Mouse (Mus musculus) kidney, adult 18-20 months (tissue): Measurements from ENCODE around the gene Nectin3.

Experiments used
- DNase-seq: peaks from one replicate; pipeline ENCODE4 v3.0.0; 2021

Nectin3 gene

GRCm38 (mm10) chr16:46498421-46498789, at the start of gene Nectin3:
Gene Nectin3 (minus strand): TSS chr16:46498525.
- no peak for DNase-seq

- DNase-seq, result no peak
Measured at GRCm38 (mm10) chr16:46538092-46538491, 39.8 kb upstream of the Nectin3 start.

- DNase-seq, result no peak
Measured at GRCm38 (mm10) chr16:46532465-46533254, 34.3 kb upstream of the Nectin3 start.

GRCm38 (mm10) chr16:46531023-46531422, 32.7 kb upstream of the Nectin3 start:
- DNase-seq, result no peak

GRCm38 (mm10) chr16:46520885-46521417, 22.6 kb upstream of the Nectin3 start:
- DNase-seq, result no peak

- DNase-seq, result peak; percentile 28
Measured at GRCm38 (mm10) chr16:46519606-46520005, 21.3 kb upstream of the Nectin3 start.

GRCm38 (mm10) chr16:46507944-46508333, 9.6 kb upstream of the Nectin3 start:
- no peak for DNase-seq

GRCm38 (mm10) chr16:46507260-46507943, 9.1 kb upstream of the Nectin3 start:
- DNase-seq, result peak; percentile 37

- no peak for DNase-seq
Measured at GRCm38 (mm10) chr16:46504006-46504405, 5.7 kb upstream of the Nectin3 start.

- DNase-seq, result no peak
Measured at GRCm38 (mm10) chr16:46502311-46502710, 4.0 kb upstream of the Nectin3 start.

- no peak for DNase-seq
Measured at GRCm38 (mm10) chr16:46500759-46501158, 2.4 kb upstream of the Nectin3 start.

- peak; percentile 38 for DNase-seq
Measured at GRCm38 (mm10) chr16:46497686-46498420, 472 bp downstream of the Nectin3 start.

GRCm38 (mm10) chr16:46496889-46497685, 1.2 kb downstream of the Nectin3 start:
- DNase-seq, result peak; percentile 95

- DNase-seq, result peak; percentile 76
Measured at GRCm38 (mm10) chr16:46496031-46496868, 2.1 kb downstream of the Nectin3 start.

- DNase-seq, result no peak
Measured at GRCm38 (mm10) chr16:46495201-46495600, 3.1 kb downstream of the Nectin3 start.

- DNase-seq, result peak; percentile 60
Measured at GRCm38 (mm10) chr16:46487436-46488097, 10.8 kb downstream of the Nectin3 start.

GRCm38 (mm10) chr16:46477336-46477735, 21.0 kb downstream of the Nectin3 start:
- no peak for DNase-seq

- no peak for DNase-seq
Measured at GRCm38 (mm10) chr16:46451421-46451820, 46.9 kb downstream of the Nectin3 start.

GRCm38 (mm10) chr16:46449013-46449412, 49.3 kb downstream of the Nectin3 start:
- no peak for DNase-seq

GRCm38 (mm10) chr16:46431317-46431716, 67.0 kb downstream of the Nectin3 start:
- no peak for DNase-seq

- DNase-seq, result peak; percentile 65
Measured at GRCm38 (mm10) chr16:46416177-46416576, 82.1 kb downstream of the Nectin3 start.
